ENCODE assay signal across 5 mouse cellular contexts in the genomic region with DNA sequence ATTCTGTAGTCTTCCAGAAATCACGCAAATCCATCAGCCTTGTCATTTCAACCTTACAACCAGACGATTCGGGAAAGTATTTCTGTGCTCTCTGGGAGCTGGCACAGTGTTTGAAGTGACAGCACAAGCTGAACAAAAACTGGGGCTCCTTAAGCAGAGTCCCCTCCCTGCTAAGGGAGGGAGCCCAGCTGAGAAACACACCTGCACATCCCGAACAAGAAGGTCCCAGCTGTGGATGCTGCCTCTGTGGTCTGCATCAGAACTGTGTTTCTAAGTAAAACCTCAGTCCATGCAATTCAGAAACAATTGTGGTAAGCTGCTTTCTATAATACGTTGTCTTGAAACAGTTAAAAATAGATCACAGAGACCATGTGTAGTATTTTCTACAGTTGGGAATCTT.
DNase-seq lines count a peak whose midpoint lies in the region.

No protein-coding gene starts in this region.

- peak; percentile 6 for DNase-seq in CD4-positive helper T cell, adult 2 months (ENCODE audit: low read depth, low spot score)
- peak; percentile 58 to 77 for DNase-seq in thymus, adult 18-20 months
- DNase-seq in thymus, postnatal 0 days (ENCODE audit: low spot score), result peak; percentile 86
- DNase-seq in thymus, postnatal 14 days, result peak; percentile 76
- peak; percentile 47 to 80 for DNase-seq in thymus, postnatal 36 days

Comparison
In these comparisons a context has a peak if more than half of its experiments do, and no peak if none do; other contexts are left out.
1. Peak in every context shown above with its lines: DNase-seq.
2. DNase-seq: peak in every context shown above with its lines; median percentile 86 in thymus, postnatal 0 days; 76 in thymus, postnatal 14 days; 68 in thymus, adult 18-20 months; 64 in thymus, postnatal 36 days; 6 in CD4-positive helper T cell, adult 2 months.